12 mouse cellular contexts compared by ENCODE assay signal in the genomic region with DNA sequence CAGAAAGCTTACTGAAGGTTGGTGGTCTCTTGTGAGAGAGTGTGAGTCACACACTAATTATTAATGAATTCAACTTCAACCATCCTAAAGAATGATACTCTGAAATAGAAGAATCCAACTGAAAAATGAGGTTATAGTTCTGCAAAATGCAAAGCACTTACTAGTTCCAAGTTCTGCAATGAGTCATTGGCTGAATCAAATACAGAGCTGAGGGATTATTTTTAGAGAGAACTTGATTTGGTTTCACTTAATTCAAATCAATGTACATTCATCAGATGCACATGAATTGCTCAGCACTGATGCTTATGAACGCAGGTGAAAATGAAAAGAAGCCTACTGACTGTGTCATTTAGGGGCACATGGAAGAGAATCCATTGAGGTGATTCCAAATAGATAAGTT.
"Had no signal": no experiment of that assay in that cellular context is flagged by ENCODE, and none has a peak within 500 bp of the region (broad histone marks: within the 10 kb centered on the region; RNA-seq: fewer than 3 reads in every experiment).

No protein-coding gene starts in this region.

- ATAC-seq: midbrain, embryonic 16.5 days had no signal

- DNase-seq: lung, adult 18-20 months; lung, embryonic 14.5 days; lung, postnatal 10 days; lung, postnatal 4 days; midbrain, embryonic 14.5 days; retina, postnatal 1 day; right cerebral cortex, postnatal 14 days; right cerebral cortex, postnatal 4 days; spleen, adult 18-20 months; thymus, adult 2 months; thymus, postnatal 25 days had no signal
